Mouse (Mus musculus): Measurements from ENCODE around the gene Zfp987. TPM values are rescaled to one million over a fixed set of nuclear protein-coding genes. Genes with fewer than 3 reads are reported as not detected.

Gene Zfp987
- polyA plus RNA-seq (2012; rRNA removed), result 0.01 TPM in 1 of 2 replicates, not detected in the other

GRCm38 (mm10) chr4:146096998-146097397, at the start of gene Zfp987:
Gene Zfp987, plus strand, starts transcription at chr4:146097298.

GRCm38 (mm10) chr4:146156524-146156923, 59.4 kb downstream of the Zfp987 start, which contains the start of gene Zfp600:
Gene Zfp600, plus strand, starts transcription at chr4:146156824.

Other genes starting within 250 kb of the Zfp987 start
- gene Zfp986, start 228.5 kb upstream of the Zfp987 start, polyA plus RNA-seq (2012; rRNA removed), result 0.12 and 0.20 TPM in 2 replicates
- gene Zfp600, start 59.5 kb downstream of the Zfp987 start, polyA plus RNA-seq (2012; rRNA removed), result 0.36 TPM in 1 of 2 replicates, not detected in the other

All from central nervous system, embryonic 14 days (tissue).